Mouse (Mus musculus): ENCODE measurements around the gene Gpank1. TPM values are rescaled to one million over a fixed set of nuclear protein-coding genes. Genes with fewer than 3 reads are reported as not detected.
A peak's percentile ranks its signal among the peaks of the same experiment; 100 is the strongest.

Gene Gpank1
- total and polyA plus RNA-seq, 2 experiments from 2014 or later, result 9.6 to 24.1 TPM

GRCm38 (mm10) chr17:35085208-35085865 is 35.9 kb upstream of the Gpank1 start, which contains the start of gene Ly6g6f:
Ly6g6f (minus strand) TSS chr17:35085610.
- DNase-seq (ENCODE audit: low spot score) (no peak), ATAC-seq (ENCODE audit: insufficient read depth, low read depth) (no peak)
- no peaks in the 10 kb centered on the region for H3K9me3 ChIP-seq (replicated peaks; ENCODE audit: control insufficient read depth, low read length)
- no peaks in the 10 kb centered on the region for H3K27me3 ChIP-seq (ENCODE audit: control insufficient read depth, insufficient read depth, low read length)
- H3K27ac ChIP-seq (ENCODE audit: low read depth), result no peak within 1 kb of the TSS
- no peaks in the 10 kb centered on the region for H3K36me3 ChIP-seq (replicated peaks; ENCODE audit: control insufficient read depth, insufficient read depth, low read length)
- no peak within 1 kb of the TSS for H3K9ac ChIP-seq (replicated peaks; ENCODE audit: low read depth, low read length)
- WGBS, result 45% methylated on average over 7 of the region's 7 CpGs
- H3K4me2 ChIP-seq (ENCODE audit: low read depth, low read length), result no peak within 1 kb of the TSS
- H3K4me3 ChIP-seq (ENCODE audit: low read depth, low read length), result no peak within 1 kb of the TSS
- peaks cover 5% of the 10 kb centered on the region; the same call in 1 of the 2 replicates for H3K4me1 ChIP-seq (ENCODE audit: control insufficient read depth, insufficient read depth)
- TF ChIP-seq CTCF (IDR thresholded peaks at IDR 0.05; ENCODE audit: low read depth) (no peak), EP300 (IDR thresholded peaks at IDR 0.05; ENCODE audit: low read depth) (no peak)

- H3K27me3 ChIP-seq (ENCODE audit: control insufficient read depth, insufficient read depth, low read length), result no peaks in the 10 kb centered on the region
- ATAC-seq (ENCODE audit: insufficient read depth, low read depth) (no peak), DNase-seq (ENCODE audit: low spot score) (no peak)
- peaks cover 5% of the 10 kb centered on the region; the same call in 1 of the 2 replicates for H3K4me1 ChIP-seq (ENCODE audit: control insufficient read depth, insufficient read depth)
- no peaks in the 10 kb centered on the region for H3K9me3 ChIP-seq (replicated peaks; ENCODE audit: control insufficient read depth, low read length)
- no peak for TF ChIP-seq EP300 (IDR thresholded peaks at IDR 0.05; ENCODE audit: low read depth)
- peak; percentile 37 for TF ChIP-seq CTCF (IDR thresholded peaks at IDR 0.05; ENCODE audit: low read depth)
- 30% methylated on average over 2 of the region's 2 CpGs for WGBS
- H3K27ac ChIP-seq (ENCODE audit: low read depth), result no peak overlapping the region
- H3K36me3 ChIP-seq (replicated peaks; ENCODE audit: control insufficient read depth, insufficient read depth, low read length), result peaks cover 14% of the 10 kb centered on the region
- H3K4me2 ChIP-seq (ENCODE audit: low read depth, low read length), result no peak overlapping the region
- H3K4me3 ChIP-seq (ENCODE audit: low read depth, low read length), result no peak overlapping the region
- H3K9ac ChIP-seq (replicated peaks; ENCODE audit: low read depth, low read length), result no peak overlapping the region
Measured at GRCm38 (mm10) chr17:35088151-35088550, 33.1 kb upstream of the Gpank1 start.

- Histone ChIP-seq H3K36me3 (replicated peaks; ENCODE audit: control insufficient read depth, insufficient read depth, low read length) (peaks cover 17% of the 10 kb centered on the region), H3K27me3 (ENCODE audit: control insufficient read depth, insufficient read depth, low read length) (no peaks in the 10 kb centered on the region), H3K9me3 (replicated peaks; ENCODE audit: control insufficient read depth, low read length) (no peaks in the 10 kb centered on the region), H3K27ac (ENCODE audit: low read depth) (peak within 1 kb of the TSS; percentile 96), H3K9ac (replicated peaks; ENCODE audit: low read depth, low read length) (peak within 1 kb of the TSS; percentile 86), H3K4me1 (ENCODE audit: control insufficient read depth, insufficient read depth) (peaks cover 5% of the 10 kb centered on the region; the same call in 1 of the 2 replicates), H3K4me3 (ENCODE audit: low read depth, low read length) (peak within 1 kb of the TSS; percentile 63), H3K4me2 (ENCODE audit: low read depth, low read length) (peak within 1 kb of the TSS; percentile 72)
- peak; percentile 95 for DNase-seq (ENCODE audit: low spot score)
- peak; percentile 80; the same call in 1 of the 2 replicates for TF ChIP-seq EP300 (IDR thresholded peaks at IDR 0.05; ENCODE audit: low read depth)
- TF ChIP-seq CTCF (IDR thresholded peaks at IDR 0.05; ENCODE audit: low read depth), result no peak
- WGBS, result 3% methylated on average over 51 of the region's 67 CpGs
- ATAC-seq (ENCODE audit: insufficient read depth, low read depth), result peak; percentile 99
Measured at GRCm38 (mm10) chr17:35088825-35089644, 32.2 kb upstream of the Gpank1 start, which contains the start of gene Abhd16a. Abhd16a (plus strand) TSS chr17:35089263.

GRCm38 (mm10) chr17:35090166-35090932 is 30.9 kb upstream of the Gpank1 start:
- H3K27ac ChIP-seq (ENCODE audit: low read depth), result peak overlapping the region; percentile 96; the same call in 1 of the 2 replicates
- peak overlapping the region; percentile 63 for H3K4me3 ChIP-seq (ENCODE audit: low read depth, low read length)
- ATAC-seq (ENCODE audit: insufficient read depth, low read depth), result no peak

More at GRCm38 (mm10) chr17:35090166-35090932, 30.9 kb upstream of the Gpank1 start:
- no peak for TF ChIP-seq EP300 (IDR thresholded peaks at IDR 0.05; ENCODE audit: low read depth)
- TF ChIP-seq CTCF (IDR thresholded peaks at IDR 0.05; ENCODE audit: low read depth), result no peak
- peak overlapping the region; percentile 86 for H3K9ac ChIP-seq (replicated peaks; ENCODE audit: low read depth, low read length)
- H3K4me1 ChIP-seq (ENCODE audit: control insufficient read depth, insufficient read depth), result peaks cover 5% of the 10 kb centered on the region; the same call in 1 of the 2 replicates
- WGBS, result 48% methylated on average over 8 of the region's 8 CpGs
- no peak for DNase-seq (ENCODE audit: low spot score)
- peaks cover 30% of the 10 kb centered on the region for H3K36me3 ChIP-seq (replicated peaks; ENCODE audit: control insufficient read depth, insufficient read depth, low read length)
- H3K27me3 ChIP-seq (ENCODE audit: control insufficient read depth, insufficient read depth, low read length), result no peaks in the 10 kb centered on the region
- H3K4me2 ChIP-seq (ENCODE audit: low read depth, low read length), result peak overlapping the region; percentile 72
- no peaks in the 10 kb centered on the region for H3K9me3 ChIP-seq (replicated peaks; ENCODE audit: control insufficient read depth, low read length)

All from heart, postnatal 0 days (tissue).